Mouse (Mus musculus) right cerebral cortex, postnatal 36 days (tissue): ENCODE results near the gene Tmem106c.

Source experiments
- DNase-seq, 2 experiments: peaks; one replicate each; pipeline ENCODE4 v3.0.0; 2022; ENCODE audit warnings: low spot score in 2 of 2, mixed read lengths in 1 of 2

Tmem106c gene

DNA sequence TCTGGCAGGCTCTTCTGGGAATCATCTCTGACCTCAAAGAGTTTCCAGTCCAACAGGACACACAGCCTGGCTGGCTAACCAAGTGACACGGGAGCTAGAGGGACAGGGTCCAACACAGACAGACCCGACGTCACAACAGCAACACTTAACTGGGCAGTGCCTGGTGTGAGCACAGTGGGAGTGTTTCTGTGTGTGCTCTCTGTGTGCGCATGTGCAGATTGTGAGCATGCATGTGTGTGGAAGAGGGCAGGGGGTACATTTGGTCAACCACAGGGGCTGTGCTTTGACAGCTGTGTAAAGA is 11.2 kb upstream of the Tmem106c start:
- no peak for DNase-seq

DNA sequence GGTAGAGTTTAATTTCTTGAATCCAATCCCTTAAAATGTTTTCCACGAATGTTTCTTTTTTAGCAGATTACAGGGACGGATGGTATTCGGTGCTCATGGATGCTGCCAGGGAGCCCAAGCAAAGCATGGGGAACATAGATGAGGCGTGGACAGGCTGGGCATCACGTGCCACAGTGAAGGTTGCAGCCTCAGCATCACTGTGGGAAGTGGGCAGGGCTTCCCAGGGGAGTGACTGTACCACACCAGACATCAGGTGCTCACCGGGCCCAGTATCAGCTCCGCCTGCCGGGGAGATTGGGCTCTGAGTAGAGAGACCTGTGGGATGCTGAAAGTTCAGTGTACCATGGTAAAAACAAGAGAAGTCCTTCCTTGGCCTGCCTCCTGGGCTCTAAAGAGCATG is 9.3 kb upstream of the Tmem106c start:
- no peak for DNase-seq

DNA sequence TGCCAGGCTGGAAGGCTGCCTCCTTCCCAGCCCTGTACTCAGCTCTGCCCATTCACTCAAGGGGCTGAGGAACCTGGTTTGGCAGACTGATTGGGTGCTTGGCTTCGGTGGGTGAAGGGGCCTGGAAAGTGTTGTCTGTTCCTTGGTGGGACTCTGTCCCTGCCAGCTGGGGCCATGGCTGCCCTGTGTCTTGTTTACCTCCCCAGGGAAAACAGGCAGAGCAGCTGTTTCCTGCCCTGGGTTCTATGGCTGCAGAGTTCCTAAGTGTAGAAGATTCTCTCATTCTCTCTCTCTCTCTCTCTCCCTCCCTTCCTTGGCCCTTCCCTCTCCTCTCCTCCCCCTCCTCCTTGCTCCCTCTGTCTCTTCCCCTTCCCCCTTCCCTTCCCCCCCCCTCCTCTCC is 8.7 kb upstream of the Tmem106c start:
- no peak for DNase-seq

DNA sequence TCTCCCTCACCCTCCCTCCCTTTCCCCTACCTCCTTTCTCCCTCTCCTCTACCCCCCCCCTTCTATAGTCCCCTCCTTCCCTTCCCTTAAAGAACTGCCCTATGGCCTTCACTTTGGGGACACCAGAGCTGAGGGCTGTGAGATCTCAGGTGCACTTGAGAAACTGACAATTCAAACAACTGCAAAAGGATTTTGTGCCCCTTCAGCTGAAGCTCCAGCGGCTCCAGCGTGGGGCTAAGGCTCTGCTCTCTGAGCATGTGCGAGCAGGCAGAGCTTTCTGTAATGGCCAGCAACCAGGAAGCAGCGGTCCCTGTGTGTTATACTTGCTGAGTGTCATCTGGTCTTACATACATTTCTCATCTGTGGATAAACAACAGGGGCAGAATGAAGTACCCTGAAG is 8.3 kb upstream of the Tmem106c start:
- no peak for DNase-seq

DNA sequence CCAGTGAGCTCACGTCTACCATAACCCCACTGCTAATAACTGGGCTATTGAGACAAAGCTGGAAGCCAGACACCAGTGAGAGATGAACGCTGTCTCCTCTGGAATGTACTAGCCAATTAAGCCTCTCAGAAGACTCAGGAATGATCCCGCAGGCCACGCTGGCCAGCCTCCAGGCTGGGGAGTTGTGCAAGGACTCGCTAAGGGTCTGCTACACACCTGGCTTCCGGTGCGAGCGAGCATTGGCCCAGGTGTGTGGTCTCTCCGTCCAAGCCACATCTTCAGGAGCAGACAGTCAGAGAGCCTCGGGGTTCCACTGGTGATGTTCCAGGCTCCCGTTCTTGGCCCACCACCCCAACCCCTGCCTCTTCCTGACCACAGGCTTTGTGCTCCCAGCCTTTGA is 7.6 kb upstream of the Tmem106c start:
- DNase-seq, result no peak

DNA sequence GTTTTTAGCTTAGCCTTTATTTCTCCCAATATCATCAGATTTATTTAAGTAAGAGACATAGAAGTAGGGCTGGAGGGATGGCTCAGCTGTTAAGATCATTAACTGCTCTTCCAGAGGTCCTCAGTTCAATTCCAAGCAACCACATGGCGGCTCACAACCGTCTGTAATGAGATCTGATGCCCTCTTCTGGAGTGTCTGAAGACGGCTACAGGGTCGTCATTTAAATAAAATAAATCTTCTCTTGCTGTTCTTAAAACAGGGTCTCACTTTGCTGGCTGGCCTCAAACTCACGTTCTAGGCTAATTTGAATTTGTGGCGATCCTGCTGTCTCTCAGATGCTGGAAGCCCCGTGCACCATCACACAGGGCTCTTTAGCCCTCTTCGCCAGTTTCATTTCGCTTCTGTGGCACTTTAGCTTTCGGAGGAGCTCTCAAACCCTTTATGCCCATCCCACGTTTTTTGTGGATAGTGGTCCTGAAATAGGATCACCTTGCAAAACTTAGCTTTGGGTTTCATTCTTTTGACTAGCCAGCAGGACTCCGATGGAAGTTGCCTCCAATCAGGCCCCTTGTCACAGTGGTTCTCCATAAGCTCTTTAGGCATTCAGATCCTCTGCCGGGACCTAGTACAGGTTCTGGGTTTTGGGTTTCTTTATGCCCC is 541 bp upstream of the Tmem106c start:
- no peak for DNase-seq

DNA sequence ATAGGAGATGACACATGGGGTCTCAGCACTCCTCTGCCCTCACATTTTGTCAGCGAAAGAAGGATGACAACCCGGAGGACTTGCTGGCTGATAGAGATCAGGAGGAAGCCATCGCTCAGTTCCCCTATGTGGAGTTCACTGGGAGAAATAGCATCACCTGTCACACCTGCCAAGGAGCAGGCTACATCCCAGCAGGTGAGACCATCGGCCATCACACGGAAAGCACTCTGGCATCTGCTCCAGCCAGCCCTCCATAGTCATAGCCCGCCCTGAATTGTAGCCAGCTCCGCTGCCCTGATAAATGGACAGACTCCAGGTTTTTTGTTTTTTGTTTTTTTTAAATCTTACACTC is 812 bp downstream of the Tmem106c start:
- DNase-seq, result no peak

DNA sequence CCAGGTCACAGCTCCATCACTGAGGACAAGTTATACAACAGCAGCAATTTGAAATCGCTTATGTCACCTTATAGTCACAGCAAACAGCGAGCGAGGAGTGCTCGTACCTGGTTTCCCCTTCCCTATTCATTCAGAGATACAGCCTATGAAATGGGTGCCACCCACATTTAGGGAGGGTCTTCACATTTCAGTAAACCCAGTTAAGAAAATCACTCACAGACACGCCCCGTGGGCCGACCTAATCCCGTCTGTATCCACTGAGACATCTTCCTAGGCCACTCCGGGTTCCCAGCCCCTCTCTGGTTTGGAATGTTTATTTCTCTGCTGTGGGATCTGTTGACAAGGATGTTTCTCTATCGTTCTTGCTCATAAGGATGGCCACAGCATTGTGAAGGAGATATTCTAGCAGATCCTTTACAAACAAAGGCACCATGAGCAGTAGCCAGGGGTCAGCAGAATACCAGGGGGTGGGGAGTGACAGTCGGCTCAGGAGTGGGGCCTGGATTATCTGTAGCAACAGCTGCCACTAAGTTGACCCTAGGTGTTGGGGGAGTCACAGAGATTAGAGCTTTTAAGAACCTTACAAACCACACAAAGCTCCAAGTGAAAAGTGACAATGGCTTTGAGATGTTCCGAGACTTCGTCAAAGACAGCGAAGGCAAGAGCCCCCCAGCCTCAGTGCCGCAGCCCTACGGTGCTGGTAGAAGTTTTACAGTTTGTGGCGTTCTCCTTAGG is 1.5 kb downstream of the Tmem106c start:
- no peak for DNase-seq

DNA sequence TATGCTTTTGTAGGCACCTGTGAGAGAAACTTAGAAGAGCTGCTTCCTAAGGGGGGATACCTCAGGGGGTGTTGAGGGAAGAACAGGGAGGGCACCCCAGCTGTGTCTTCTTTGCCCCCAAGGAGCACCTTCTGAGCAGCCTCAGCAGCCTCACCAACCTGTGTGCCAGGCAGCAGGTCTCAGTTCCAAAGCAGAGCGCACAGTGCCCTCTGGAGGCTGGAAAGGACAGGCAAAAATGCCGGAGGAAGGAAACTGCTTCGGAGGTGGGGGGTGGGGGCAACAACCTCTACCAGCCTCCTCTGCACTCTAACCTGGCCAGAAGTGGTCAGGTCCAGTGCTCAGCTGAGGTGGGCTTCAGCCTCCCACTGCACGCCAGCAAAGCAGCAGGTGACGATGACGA is 6.3 kb downstream of the Tmem106c start:
- no peak for DNase-seq

DNA sequence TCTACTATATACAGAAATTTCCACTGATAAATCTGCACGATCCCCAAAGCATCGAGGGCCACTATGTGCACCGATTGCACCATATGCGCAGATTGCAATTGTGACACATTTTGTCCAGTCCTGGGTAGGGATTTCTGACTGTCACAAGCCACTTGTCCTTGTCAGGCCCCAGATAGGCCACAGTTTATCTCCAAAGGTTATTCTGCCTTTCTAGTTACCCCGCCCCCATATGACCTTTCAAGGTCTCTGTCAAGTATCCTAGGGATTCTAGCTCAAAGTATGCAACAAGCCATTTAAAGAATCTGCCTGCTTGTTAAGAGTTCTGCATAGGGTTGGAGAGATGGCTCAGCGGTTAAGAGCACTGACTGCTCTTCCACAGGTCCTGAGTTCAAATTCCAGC is 8.6 kb downstream of the Tmem106c start:
- DNase-seq, result no peak

DNA sequence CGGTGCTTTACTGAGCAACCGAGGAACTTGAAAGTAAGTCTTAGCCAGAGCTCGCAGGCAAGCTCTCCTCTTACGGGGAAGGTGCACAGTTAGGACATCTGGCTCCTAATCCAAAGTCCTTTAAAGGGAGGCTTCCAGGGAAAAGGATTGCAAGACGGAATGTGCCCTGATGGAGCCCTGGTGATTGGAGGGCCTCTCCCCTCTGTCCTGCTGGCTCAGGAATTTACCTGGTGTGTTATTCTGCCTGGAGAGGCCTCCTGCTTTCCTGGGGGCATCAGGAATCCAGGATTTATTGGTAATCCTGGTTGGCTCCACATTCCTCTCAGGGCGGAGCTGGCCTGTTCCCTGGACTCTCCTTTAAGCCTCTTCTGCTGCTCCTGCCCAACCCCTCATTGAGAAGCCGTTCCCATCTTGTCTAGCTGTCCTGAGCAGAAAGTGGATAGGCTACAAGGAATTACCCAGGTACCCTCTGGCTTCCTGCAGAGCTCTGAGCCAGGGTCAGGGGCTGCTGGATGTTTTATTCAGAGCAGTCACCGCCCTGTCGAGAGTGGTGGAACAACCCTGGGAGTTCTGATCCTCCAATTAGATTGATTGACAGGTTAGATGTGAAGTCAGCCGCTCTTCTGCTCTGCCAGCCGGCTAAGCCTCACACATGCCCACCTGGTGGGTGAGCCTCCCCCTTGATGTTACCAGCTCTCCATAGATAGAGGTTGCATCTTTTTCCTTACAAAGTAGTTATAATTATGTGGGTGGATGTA is 9.4 kb downstream of the Tmem106c start:
- DNase-seq, result no peak

DNA sequence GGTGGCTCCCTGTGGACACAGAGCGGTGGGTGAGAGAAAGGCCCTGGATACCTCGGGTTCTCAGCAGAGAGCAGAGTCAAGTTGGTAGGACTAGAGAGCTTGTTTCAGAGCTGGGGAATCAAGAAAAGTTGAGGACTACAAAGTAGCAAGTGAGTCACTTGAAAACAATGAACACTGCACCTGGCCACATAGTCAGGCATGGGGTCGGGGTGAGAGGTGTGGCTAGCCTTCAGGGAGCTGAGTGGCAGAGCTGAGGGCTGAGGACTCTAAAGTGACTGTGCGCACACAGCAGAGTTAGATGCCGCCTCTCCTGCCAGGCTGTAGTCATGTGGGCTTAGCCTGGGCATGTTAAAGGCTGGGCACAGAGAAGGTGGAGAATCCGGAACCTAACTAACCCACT is 17.6 kb downstream of the Tmem106c start:
- no peak for DNase-seq

DNA sequence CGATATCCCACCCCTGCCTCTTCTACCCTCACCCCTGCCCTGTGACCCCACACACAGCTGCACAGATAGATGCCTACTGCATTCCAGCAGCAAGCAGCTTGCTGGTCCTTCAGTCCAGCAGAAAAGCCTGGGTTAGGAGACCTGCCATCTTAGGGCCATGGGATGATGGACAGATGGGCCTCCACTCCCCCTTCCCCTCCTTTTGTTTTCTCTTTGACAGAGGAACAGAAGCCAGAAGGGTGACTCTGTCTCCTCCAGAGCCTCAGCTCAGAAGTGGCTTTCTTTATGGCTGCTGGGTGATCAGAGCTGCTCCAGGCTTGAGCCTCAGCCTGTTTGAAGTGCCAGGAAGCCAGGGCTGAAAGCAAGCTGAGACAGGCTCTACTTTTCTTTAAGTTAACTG is 25.5 kb downstream of the Tmem106c start:
- no peak for DNase-seq

DNA sequence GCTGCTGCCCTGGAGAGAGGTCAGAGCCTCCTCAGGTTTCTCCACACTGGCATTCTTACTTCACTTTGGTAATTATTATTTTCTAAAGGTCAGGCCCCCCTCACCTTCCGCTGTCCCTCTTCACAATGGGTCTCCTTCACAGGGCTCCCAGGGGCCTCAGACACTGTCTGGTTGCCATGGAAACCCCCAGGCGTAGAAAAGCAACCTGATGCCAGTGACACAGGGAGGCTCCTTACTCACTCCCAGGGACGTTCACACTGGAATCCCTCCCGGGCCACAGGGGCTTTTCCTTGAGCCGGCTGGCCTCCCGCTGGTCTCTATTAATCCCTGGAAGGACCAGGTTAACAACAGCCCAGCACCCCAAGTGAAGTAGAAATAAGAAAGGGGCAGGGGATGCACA is 26.1 kb downstream of the Tmem106c start:
- no peak for DNase-seq

DNA sequence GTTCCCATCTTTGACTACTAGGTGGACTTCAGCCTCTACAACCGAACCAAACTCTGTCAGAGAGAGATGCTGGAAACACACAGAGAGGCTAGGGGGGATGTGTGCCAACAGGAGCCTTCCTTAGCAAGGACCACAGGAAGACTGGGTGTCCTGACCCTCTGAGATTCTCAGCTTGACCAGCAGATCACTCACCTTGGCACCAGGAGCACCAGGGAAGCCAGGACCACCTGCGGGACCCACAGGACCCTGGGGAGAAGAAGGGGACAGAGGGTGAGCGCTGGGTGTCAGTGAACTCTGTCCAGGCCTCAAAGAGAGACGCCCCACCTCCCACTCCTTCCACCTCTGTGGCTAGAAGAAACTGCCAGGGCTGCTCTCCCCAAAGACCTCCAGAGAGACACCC is 26.7 kb downstream of the Tmem106c start:
- no peak for DNase-seq

DNA sequence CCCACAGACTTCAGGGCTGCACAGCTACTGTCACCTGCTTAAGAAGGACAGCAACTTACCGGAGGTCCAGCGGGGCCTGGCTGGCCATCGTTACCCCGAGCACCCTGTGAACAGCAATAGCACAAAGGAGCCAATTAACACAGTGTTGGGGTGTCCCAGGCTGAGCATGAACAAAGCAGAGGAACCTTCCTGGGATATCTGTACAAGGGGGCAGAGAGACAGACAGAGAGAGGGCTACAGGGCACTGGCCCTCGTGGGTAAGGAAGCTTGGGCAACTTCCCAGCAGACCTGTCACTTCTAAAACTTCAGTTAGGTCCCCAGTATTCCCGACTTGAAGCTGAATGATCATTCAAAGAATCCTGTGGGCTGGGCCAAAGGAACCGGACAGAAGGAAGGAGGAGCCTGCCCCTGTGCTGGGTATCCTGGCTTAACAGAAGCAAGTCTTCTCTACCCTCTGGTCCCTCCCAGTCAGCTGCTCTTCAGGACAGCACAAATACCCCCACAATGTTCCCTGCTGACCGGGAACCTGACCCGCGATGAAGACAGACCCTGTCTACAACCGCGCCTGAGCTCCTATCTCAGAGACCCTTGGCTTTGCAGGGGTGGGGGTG is 27.4 kb downstream of the Tmem106c start:
- DNase-seq, result no peak

DNA sequence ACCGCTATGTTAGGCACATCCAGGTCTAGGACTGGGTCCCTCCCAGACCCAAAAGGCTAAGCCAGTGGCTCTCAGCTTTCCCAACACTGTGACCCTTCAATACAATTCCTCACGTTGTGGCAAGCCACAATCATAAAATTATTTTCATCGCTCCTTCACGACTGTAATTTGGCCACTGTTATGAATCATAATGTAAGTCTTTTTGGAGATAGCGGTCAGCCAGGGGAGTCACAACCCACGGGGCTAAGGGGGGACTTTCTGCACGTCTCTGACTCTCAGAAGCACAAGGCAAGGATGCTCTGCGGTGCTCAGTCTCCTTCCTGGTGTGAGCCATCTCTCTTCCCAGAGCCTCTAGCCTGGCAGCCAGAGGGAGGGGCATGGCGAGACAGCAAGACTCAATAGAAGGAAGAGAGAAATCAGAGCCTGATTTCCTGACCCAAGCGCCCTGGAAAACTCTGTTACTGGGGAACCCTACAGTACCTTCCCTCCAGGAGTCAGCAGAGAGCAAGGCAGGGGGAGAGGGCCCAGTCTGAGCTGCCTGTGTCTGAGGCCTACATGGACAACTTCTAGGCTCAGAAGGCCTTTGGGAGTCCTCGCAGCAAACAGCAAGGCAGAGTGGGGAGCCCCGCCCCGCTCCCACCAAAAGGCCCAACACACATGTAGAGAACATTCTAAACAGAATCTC is 28.2 kb downstream of the Tmem106c start:
- DNase-seq, result no peak

DNA sequence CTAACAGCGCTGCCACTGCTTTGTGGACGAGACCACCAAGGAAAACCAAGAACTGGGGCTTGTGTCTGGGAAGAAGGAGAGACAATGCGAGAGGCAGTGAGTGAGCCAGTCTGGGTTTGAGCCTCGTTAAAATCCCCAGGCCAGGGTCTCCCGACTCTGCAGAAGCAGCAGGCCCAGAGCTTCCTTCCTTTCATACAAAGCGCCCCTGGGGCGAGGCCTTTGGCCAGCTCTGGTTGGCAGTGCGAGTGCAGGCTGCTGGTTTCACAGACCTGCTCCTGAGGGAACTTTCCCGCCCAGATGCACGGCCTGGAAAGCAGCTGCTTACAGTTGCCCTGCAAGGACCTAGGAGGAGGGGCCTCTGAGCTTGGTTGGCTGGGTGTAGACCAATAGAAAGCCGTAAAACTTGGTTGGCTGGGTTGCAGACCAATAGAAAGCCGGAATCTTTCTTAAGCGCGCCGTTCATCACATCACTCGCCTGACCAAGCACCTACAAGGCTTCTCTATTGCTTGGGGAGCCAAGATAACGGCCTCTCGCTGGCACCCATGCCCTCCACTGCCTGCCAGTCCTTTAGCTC is 28.8 kb downstream of the Tmem106c start:
- DNase-seq, result peak; percentile 69 to 77

DNA sequence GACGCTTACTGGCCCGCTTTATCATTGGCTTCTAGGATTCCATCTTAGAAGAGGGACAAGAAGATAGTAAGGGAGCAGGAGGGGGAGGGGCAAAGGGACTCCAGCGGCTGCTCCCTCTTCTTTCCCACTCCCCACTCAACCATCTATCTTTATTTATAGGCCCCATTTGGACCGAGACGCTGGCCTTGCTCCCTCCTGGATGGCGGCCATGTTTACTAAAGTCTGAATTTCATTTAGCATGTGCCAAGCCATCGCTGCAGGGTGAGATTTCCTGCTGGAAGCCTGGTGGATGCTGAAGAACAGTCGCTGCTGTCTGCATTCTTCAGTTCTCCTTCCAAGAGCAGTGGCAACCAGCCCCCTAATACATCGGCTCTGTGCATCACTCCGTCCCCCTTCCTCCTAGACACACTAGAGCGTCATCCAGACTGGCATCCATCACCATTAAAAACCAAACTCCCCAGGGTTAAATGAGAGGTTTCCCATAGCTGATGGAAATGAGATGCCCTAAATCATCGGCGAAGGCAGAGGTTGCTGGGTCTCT is 32.8 kb downstream of the Tmem106c start:
- DNase-seq, result no peak

DNA sequence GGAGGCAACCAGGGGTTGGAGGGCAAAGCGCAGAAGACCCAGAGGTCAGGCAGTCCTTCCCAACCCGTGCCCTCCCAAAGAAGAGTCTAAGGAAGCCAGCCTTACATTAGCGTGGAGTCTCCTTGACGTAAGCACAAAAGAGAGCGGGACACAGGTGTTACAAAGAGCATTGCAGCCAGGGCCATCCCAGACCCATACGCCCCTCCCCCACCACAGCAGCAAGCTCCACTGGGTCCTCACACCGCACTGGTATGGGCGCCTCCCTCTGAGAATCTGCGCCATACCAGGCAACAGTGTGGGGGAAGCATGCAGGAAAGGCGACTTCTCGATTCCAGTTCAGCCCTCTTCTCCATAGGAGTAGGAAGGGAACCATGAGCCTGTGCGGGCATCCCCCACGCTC is 35.5 kb downstream of the Tmem106c start:
- DNase-seq, result no peak

DNA sequence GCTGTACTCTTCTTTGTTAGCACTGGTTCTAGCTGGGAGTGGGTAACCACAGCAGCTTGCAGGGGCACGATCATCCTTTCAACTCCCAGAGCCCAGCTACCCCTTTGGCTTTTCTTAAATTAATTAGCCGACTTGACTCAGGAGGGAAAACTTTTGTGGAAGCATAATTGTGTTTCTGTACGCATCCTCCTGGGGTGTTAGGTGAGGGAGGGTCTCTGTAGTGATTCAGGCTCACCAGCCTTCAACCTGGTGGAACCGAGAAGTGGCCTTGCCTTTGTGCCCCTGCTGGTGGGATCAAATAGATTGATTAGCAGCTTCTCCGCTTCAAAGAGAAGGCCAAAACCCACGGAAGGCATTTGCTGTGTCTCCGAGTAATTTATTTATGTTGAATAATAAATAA is 36.0 kb downstream of the Tmem106c start:
- DNase-seq, result no peak
